Mouse (Mus musculus) liver, embryonic 13.5 days (tissue): ENCODE measurements around the gene Nek3. TPM values are rescaled to one million over a fixed set of nuclear protein-coding genes. Genes with fewer than 3 reads are reported as not detected.

ENCODE experiments used
- ATAC-seq: fragments of 200-750 bp; cut with Nextera tagmentation; 2 replicates; pipeline ENCODE4 v1.8.0; 2017; ENCODE audit warnings: low read depth, mild to moderate bottlenecking, moderate number of reproducible peaks, moderate library complexity
- DNase-seq: peaks from one replicate; pipeline ENCODE4 v3.0.0; 2022
- H3K27ac ChIP-seq: fragments of 300-500 bp; sonication (generic); 2 replicates; pipeline ENCODE4 v1.5.1; 2015; ENCODE audit warnings: moderate library complexity, mild to moderate bottlenecking, inconsistent platforms
- H3K27me3 ChIP-seq: fragments of 300-500 bp; sonication (generic); 2 replicates; pipeline ENCODE4 v1.6.1; 2015; ENCODE audit warnings: mild to moderate bottlenecking, inconsistent platforms
- H3K36me3 ChIP-seq: fragments of 300-500 bp; sonication (generic); 2 replicates; pipeline ENCODE4 v1.6.1; 2015; ENCODE audit warnings: mild to moderate bottlenecking, inconsistent platforms
- H3K4me1 ChIP-seq: fragments of 300-500 bp; sonication (generic); replicated peaks from 2 replicates; pipeline ENCODE4 v1.6.1; 2015; ENCODE audit warnings: inconsistent platforms
- H3K4me2 ChIP-seq: fragments of 300-500 bp; sonication (generic); 2 replicates; pipeline ENCODE4 v1.6.1; 2015; ENCODE audit warnings: inconsistent platforms, mild to moderate bottlenecking, moderate library complexity
- H3K4me3 ChIP-seq: fragments of 300-500 bp; sonication (generic); replicated peaks from 2 replicates; pipeline ENCODE4 v1.5.1; 2015; ENCODE audit warnings: mild to moderate bottlenecking, inconsistent platforms
- H3K9ac ChIP-seq: fragments of 300-500 bp; sonication (generic); 2 replicates; pipeline ENCODE4 v1.6.1; 2015; ENCODE audit warnings: mild to moderate bottlenecking, inconsistent platforms
- H3K9me3 ChIP-seq: fragments of 300-500 bp; sonication (generic); replicated peaks from 2 replicates; pipeline ENCODE4 v1.6.1; 2016; ENCODE audit warnings: inconsistent platforms
- WGBS: fragments of 180-500 bp; shearing (Covaris S2); methylation state at CpG from one replicate; pipeline ENCODE4 v1.1.7; 2015; ENCODE audit not compliant: insufficient replicate concordance; 5-methylcytosine and 5-hydroxymethylcytosine counted together
- polyA plus RNA-seq: library from polyadenylated mRNA; unstranded; fragments of >200 nt; fragmentation: Nextera tagmentation; extraction: Ambion mirVana; gene quantifications from 2 replicates; pipeline ENCODE4 v1.2.1, GENCODE M21; 2015

Gene Nek3
- polyA plus RNA-seq, 1 experiment from 2014 or later = 1.5 TPM

DNA sequence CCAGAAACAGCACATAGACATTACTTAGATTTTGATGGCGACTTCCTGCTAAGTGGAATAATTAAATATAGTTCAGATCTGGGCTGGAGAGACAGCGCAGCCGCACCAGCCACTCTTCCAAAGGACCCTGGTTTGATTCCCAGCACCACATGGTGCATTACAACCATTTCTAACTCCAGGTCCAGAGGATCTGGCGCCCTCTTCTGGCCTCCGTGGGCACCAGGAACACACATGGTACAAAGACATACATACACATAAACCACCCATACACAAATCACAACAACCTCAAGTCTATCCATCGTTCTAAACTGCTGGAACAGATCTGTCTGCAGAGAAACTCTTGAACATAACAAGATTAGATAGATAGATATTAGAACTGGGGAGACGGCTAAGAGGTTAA is 9.7 kb upstream of the Nek3 start:
- H3K9me3 ChIP-seq = peaks cover 6% of the 10 kb centered on the region
- no peak overlapping the region for H3K27ac ChIP-seq
- no peak for ATAC-seq
- H3K36me3 ChIP-seq = peaks cover 59% of the 10 kb centered on the region
- H3K9ac ChIP-seq = no peak overlapping the region
- H3K4me2 ChIP-seq = no peak overlapping the region
- no peak overlapping the region for H3K4me3 ChIP-seq
- H3K27me3 ChIP-seq = no peaks in the 10 kb centered on the region
- 91% methylated on average over 7 of the region's 7 CpGs for WGBS
- H3K4me1 ChIP-seq = no peaks in the 10 kb centered on the region
- no peak for DNase-seq

- Histone ChIP-seq H3K27me3 (no peaks in the 10 kb centered on the region), H3K36me3 (peaks cover 45% of the 10 kb centered on the region), H3K4me1 (peaks cover 17% of the 10 kb centered on the region), H3K4me3 (no peak overlapping the region), H3K9ac (no peak overlapping the region), H3K9me3 (no peaks in the 10 kb centered on the region), H3K27ac (no peak overlapping the region), H3K4me2 (no peak overlapping the region)
- ATAC-seq (no peak), DNase-seq (no peak)
- 85% methylated on average over 5 of the region's 5 CpGs for WGBS
Observed at GRCm38 (mm10) chr8:22169167-22169566, 2.9 kb upstream of the Nek3 start.

GRCm38 (mm10) chr8:22165251-22166079 is 770 bp downstream of the Nek3 start:
- Histone ChIP-seq H3K4me1 (peaks cover 17% of the 10 kb centered on the region), H3K9ac (peak overlapping the region; percentile 70), H3K36me3 (peaks cover 29% of the 10 kb centered on the region), H3K27me3 (no peaks in the 10 kb centered on the region), H3K27ac (peak overlapping the region; percentile 45; the same call in 1 of the 2 replicates), H3K4me3 (peak overlapping the region; percentile 71), H3K4me2 (peak overlapping the region; percentile 75), H3K9me3 (no peaks in the 10 kb centered on the region)
- DNase-seq (no peak), ATAC-seq (peak; percentile 35)
- WGBS = 44% methylated on average over 10 of the region's 10 CpGs

GRCm38 (mm10) chr8:22164431-22164830 is 1.8 kb downstream of the Nek3 start:
- no peaks in the 10 kb centered on the region for H3K9me3 ChIP-seq
- ATAC-seq (no peak), DNase-seq (no peak)
- peaks cover 17% of the 10 kb centered on the region for H3K4me1 ChIP-seq
- no peak overlapping the region for H3K9ac ChIP-seq
- no peak overlapping the region for H3K4me3 ChIP-seq
- no peak overlapping the region for H3K27ac ChIP-seq
- no peaks in the 10 kb centered on the region for H3K27me3 ChIP-seq
- H3K4me2 ChIP-seq = no peak overlapping the region
- WGBS = 81% methylated on average over 10 of the region's 10 CpGs
- H3K36me3 ChIP-seq = peaks cover 19% of the 10 kb centered on the region

GRCm38 (mm10) chr8:22162206-22162605 is 4.0 kb downstream of the Nek3 start:
- no peak for ATAC-seq
- H3K36me3 ChIP-seq = no peaks in the 10 kb centered on the region
- H3K9me3 ChIP-seq = no peaks in the 10 kb centered on the region
- peaks cover 17% of the 10 kb centered on the region for H3K4me1 ChIP-seq
- H3K27ac ChIP-seq = no peak overlapping the region
- H3K4me2 ChIP-seq = no peak overlapping the region
- 76% methylated on average over 8 of the region's 8 CpGs for WGBS
- H3K4me3 ChIP-seq = no peak overlapping the region
- H3K27me3 ChIP-seq = no peaks in the 10 kb centered on the region
- no peak for DNase-seq
- no peak overlapping the region for H3K9ac ChIP-seq

- ATAC-seq (no peak), DNase-seq (no peak)
- 74% methylated on average over 3 of the region's 3 CpGs for WGBS
Observed at GRCm38 (mm10) chr8:22150345-22150663, 15.9 kb downstream of the Nek3 start.

DNA sequence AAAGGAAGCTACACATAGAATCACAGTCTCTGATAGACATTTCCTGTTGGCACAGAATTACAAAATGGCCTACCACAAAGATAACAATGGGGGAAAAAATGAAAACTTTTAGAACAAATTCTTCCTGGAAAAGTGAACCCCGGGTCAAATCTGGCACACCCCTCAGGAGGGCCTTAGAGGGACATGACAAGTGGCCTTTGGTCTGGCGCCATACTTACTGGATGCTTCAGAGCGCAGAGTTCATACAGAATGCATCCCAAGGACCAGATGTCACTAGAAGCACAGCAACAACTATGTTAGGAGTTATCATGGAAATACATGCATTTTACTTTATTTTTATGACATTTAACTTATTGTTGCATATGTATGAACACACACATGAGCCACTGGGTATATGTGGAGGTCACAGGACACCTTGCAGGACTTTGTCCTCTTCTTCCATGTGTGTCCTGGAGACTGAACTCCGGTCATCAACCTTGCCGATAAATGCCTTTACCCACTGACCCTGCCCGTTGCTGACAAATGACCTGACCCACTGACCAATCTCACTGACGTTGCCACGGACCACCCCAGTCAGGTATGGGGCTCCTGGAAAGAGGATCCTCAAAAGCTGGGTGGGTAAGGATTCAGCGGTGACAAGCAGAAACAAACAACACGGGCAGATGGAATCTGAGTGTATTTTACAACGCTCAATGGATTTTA is 16.4 kb downstream of the Nek3 start:
- Histone ChIP-seq H3K9me3 (no peaks in the 10 kb centered on the region), H3K4me2 (no peak overlapping the region), H3K9ac (no peak overlapping the region), H3K4me3 (no peak overlapping the region), H3K4me1 (peaks cover 2% of the 10 kb centered on the region; the same call in 1 of the 2 replicates), H3K27ac (no peak overlapping the region), H3K27me3 (no peaks in the 10 kb centered on the region), H3K36me3 (no peaks in the 10 kb centered on the region)
- DNase-seq (no peak), ATAC-seq (no peak)
- 85% methylated on average over 11 of the region's 11 CpGs for WGBS

More at GRCm38 (mm10) chr8:22150345-22150663, 15.9 kb downstream of the Nek3 start:
- Histone ChIP-seq H3K9me3 (no peaks in the 10 kb centered on the region), H3K27ac (no peak overlapping the region), H3K36me3 (no peaks in the 10 kb centered on the region), H3K9ac (no peak overlapping the region), H3K4me3 (no peak overlapping the region), H3K4me1 (no peaks in the 10 kb centered on the region; the same call in 1 of the 2 replicates), H3K4me2 (no peak overlapping the region), H3K27me3 (no peaks in the 10 kb centered on the region)

DNA sequence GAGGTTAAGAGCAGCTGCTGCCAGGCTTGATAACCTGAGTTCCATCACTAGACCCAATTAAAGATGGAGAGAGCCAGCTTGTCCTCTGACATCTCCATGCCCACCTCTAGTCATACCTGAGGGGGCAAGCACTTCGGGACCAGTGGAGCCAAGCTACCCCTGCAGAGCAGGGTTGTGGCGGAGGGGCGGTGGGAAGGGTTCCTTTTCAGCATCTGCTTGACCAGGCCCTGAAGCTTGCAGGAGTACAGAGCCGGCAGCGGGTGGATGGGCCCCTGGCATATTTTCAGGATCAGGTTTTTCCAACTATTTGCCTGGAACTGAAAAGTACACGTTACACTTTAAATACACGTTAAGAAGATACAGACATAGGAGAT is 17.9 kb downstream of the Nek3 start:
- 81% methylated on average over 7 of the region's 7 CpGs for whole genome bisulfite sequencing
- Histone ChIP-seq H3K9ac (no peak overlapping the region), H3K27me3 (no peaks in the 10 kb centered on the region), H3K27ac (no peak overlapping the region), H3K4me2 (no peak overlapping the region), H3K4me3 (no peak overlapping the region), H3K9me3 (no peaks in the 10 kb centered on the region), H3K36me3 (no peaks in the 10 kb centered on the region), H3K4me1 (peaks cover 16% of the 10 kb centered on the region)
- ATAC-seq (no peak), DNase-seq (no peak)

DNA sequence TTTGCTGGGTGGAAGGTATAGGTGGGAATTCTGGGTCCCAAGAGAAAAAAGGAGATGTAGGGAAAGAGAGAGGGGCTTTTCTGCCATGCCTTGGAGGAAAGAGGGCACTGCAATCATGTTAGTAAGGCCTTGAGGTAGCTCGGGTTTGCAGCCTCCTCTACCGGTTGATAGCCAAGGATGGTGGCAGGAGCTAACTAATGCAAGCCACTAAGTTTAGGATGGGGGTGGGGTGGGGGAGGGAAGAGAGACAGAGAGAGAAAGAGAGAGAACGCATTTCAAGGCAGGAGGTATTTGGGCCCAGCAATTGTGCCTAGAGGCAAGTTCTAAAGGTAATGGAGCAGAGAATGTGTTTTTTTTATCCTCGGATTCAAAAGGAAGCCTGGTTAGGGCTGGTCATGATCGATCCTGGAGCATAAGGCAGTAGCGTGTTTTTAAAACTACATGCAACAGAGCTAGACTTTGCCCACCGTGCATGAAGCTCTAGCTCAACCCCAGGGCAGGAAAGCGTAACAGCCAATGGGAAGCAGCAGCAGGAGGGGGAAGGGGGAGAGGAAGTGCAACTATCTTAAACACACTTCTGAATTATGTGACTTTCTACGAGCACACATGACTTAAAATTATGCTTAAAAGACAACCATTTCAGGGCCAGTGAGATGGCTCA is 18.4 kb downstream of the Nek3 start:
- Histone ChIP-seq H3K36me3 (no peaks in the 10 kb centered on the region), H3K27me3 (no peaks in the 10 kb centered on the region), H3K27ac (no peak overlapping the region), H3K9ac (no peak overlapping the region), H3K4me1 (peaks cover 18% of the 10 kb centered on the region), H3K4me2 (no peak overlapping the region), H3K4me3 (no peak overlapping the region), H3K9me3 (no peaks in the 10 kb centered on the region)
- DNase-seq = no peak
- ATAC-seq = no peak
- WGBS = 69% methylated on average over 9 of the region's 9 CpGs

DNA sequence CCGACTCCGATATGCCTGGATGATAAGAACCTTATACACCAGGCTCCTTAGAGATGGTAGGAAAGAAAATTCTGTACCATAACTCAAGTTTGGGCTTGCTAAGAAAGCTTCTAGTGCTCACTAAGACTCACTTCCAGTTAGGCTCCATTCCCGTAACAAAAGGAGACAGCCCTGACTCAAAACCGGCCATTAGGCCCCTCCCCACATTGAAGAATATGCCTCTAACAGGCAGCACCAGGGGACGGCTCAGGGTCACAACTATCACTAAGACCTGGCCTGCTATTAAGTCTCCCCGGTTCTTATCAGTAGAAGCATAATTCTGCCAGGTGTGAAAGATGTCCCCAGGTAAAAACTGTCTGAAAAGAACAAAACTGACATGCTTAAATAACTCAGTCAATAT is 20.4 kb downstream of the Nek3 start:
- Histone ChIP-seq H3K4me1 (peaks cover 18% of the 10 kb centered on the region), H3K4me2 (no peak overlapping the region), H3K27me3 (no peaks in the 10 kb centered on the region), H3K36me3 (no peaks in the 10 kb centered on the region), H3K9ac (no peak overlapping the region), H3K4me3 (no peak overlapping the region), H3K9me3 (no peaks in the 10 kb centered on the region), H3K27ac (no peak overlapping the region)
- 71% methylated on average over 6 of the region's 6 CpGs for WGBS
- ATAC-seq = no peak
- no peak for DNase-seq

- no peak overlapping the region for H3K4me2 ChIP-seq
- H3K4me3 ChIP-seq = no peak overlapping the region
- ATAC-seq (peak; percentile 89), DNase-seq (peak; percentile 27)
- H3K36me3 ChIP-seq = no peaks in the 10 kb centered on the region
- H3K27ac ChIP-seq = peak overlapping the region; percentile 25
- H3K9ac ChIP-seq = peak overlapping the region; percentile 7; the same call in 1 of the 2 replicates
- peaks cover 18% of the 10 kb centered on the region for H3K4me1 ChIP-seq
- WGBS = 26% methylated on average over 1 of the region's 1 CpGs
- H3K27me3 ChIP-seq = no peaks in the 10 kb centered on the region
- H3K9me3 ChIP-seq = no peaks in the 10 kb centered on the region
Observed at GRCm38 (mm10) chr8:22143764-22144491, 22.3 kb downstream of the Nek3 start.
